In the genomic region with DNA sequence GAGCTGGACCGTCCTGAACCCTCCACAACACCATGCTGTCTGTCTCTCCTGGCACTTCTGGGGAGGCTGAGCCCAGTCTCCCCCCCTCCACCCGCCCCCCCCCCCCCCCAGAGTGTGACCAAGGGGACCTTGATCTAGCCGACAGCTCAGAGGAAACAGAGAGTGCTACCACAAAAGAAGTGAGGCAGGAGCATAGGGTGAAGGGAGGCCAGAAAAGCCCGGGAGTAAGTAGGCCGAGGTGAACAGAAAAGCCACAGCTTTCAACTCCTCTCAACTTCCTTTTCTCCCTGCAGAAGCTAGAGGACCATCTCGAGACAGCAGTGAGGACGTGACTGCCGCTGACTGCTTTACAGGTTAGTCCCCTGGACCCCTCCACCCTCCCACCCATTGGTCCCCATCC, we compare ENCODE assay signal across 15 mouse cellular contexts. TPM values are rescaled to one million over a fixed set of nuclear protein-coding genes. Genes with fewer than 3 reads are reported as not detected.
DNase-seq lines count a peak whose midpoint lies in the region; ATAC-seq and TF ChIP-seq lines count a peak whose summit lies in the region.
"Had no signal": no experiment of that assay in that cellular context is flagged by ENCODE, and none has a peak within 500 bp of the region (broad histone marks: within the 10 kb centered on the region; RNA-seq: fewer than 3 reads in every experiment).

TSS of gene Adgrg5 (plus strand) at position 290 of the 400 bp plus-strand sequence.

- 56% methylated on average over 7 of the region's 8 CpGs for WGBS in heart, embryonic 13.5 days
- 49% methylated on average over 8 of the region's 8 CpGs for WGBS in stomach, embryonic 15.5 days
- 68% methylated on average over 8 of the region's 8 CpGs for WGBS in stomach, postnatal 0 days
- 50% methylated on average over 8 of the region's 8 CpGs for WGBS in embryonic facial prominence, embryonic 10.5 days
- WGBS in small intestine, adult 2 months: 60% methylated on average over 8 of the region's 8 CpGs

- peak within 1 kb of the TSS; percentile 40; the same call in 1 of the 2 replicates for H3K27ac ChIP-seq in heart, embryonic 13.5 days (replicated peaks)
- H3K27ac ChIP-seq in stomach, embryonic 15.5 days: peak within 1 kb of the TSS; percentile 31; the same call in 1 of the 2 replicates
- no peak within 1 kb of the TSS for H3K27ac ChIP-seq in stomach, postnatal 0 days (replicated peaks)
- 0 out of 2 replicates have a peak within 1 kb of the TSS, but pooled peaks have one; percentile 14 for H3K27ac ChIP-seq in embryonic facial prominence, embryonic 10.5 days (replicated peaks)
- peak within 1 kb of the TSS; percentile 54 for H3K27ac ChIP-seq in small intestine, adult 2 months (ENCODE audit: insufficient read depth, low read depth, low read length)

- no peak for TF ChIP-seq CTCF in stomach, postnatal 0 days (IDR thresholded peaks at IDR 0.05; ENCODE audit: low read depth)
- TF ChIP-seq CTCF in small intestine, adult 2 months (IDR thresholded peaks at IDR 0.05; ENCODE audit: extremely low read depth, insufficient read length, insufficient replicate concordance, low read depth, low read length): no peak

- no peak for DNase-seq in heart, postnatal 10 days
- no peak for DNase-seq in stomach, postnatal 0 days (ENCODE audit: low spot score)
- DNase-seq in embryonic facial prominence, embryonic 10.5 days (ENCODE audit: low spot score): no peak
- DNase-seq in urinary bladder, postnatal 4 days (ENCODE audit: low spot score in 2 of 2): no peak
- DNase-seq in gastrocnemius, adult 18-20 months (ENCODE audit: low spot score): no peak
- DNase-seq: adrenal gland, postnatal 25 days; kidney, adult 8-10 months; layer of hippocampus, adult 9-11 months; lung, postnatal 10 days; midbrain, embryonic 14.5 days had no signal

- no peaks in the 10 kb centered on the region for H3K9me3 ChIP-seq in heart, embryonic 13.5 days
- H3K9me3 ChIP-seq in stomach, embryonic 15.5 days: no peaks in the 10 kb centered on the region
- H3K9me3 ChIP-seq in stomach, postnatal 0 days (ENCODE audit: control insufficient read depth, low read length): no peaks in the 10 kb centered on the region
- no peaks in the 10 kb centered on the region for H3K9me3 ChIP-seq in embryonic facial prominence, embryonic 10.5 days

- peaks cover 23% of the 10 kb centered on the region for H3K4me1 ChIP-seq in heart, embryonic 13.5 days
- peaks cover 10% of the 10 kb centered on the region for H3K4me1 ChIP-seq in stomach, embryonic 15.5 days
- H3K4me1 ChIP-seq in stomach, postnatal 0 days (replicated peaks; ENCODE audit: control insufficient read depth, insufficient read depth): no peaks in the 10 kb centered on the region; the same call in 1 of the 2 replicates
- peaks cover 18% of the 10 kb centered on the region for H3K4me1 ChIP-seq in embryonic facial prominence, embryonic 10.5 days
- peaks cover 7% of the 10 kb centered on the region for H3K4me1 ChIP-seq in small intestine, adult 2 months (ENCODE audit: control insufficient read depth, insufficient read depth, insufficient read length, low read length)

- TF ChIP-seq EP300 in stomach, postnatal 0 days (optimal IDR thresholded peaks at IDR 0.05): no peak

- intact Hi-C loops in heart, postnatal 10 days (cut with DNase I): no loop called here

- no peaks in the 10 kb centered on the region for H3K36me3 ChIP-seq in heart, embryonic 13.5 days
- no peaks in the 10 kb centered on the region for H3K36me3 ChIP-seq in stomach, embryonic 15.5 days
- H3K36me3 ChIP-seq in stomach, postnatal 0 days (ENCODE audit: control insufficient read depth, insufficient read depth, low read length): no peaks in the 10 kb centered on the region
- H3K36me3 ChIP-seq in embryonic facial prominence, embryonic 10.5 days (replicated peaks): no peaks in the 10 kb centered on the region
- H3K36me3 ChIP-seq in small intestine, adult 2 months (ENCODE audit: control insufficient read depth, insufficient read depth, low read length): no peaks in the 10 kb centered on the region

- H3K9ac ChIP-seq in heart, embryonic 13.5 days: peak within 1 kb of the TSS; percentile 33; the same call in 1 of the 2 replicates
- H3K9ac ChIP-seq in stomach, embryonic 15.5 days: no peak within 1 kb of the TSS
- H3K9ac ChIP-seq in stomach, postnatal 0 days (ENCODE audit: low read length): no peak within 1 kb of the TSS

- H3K4me2 ChIP-seq in heart, embryonic 13.5 days: 0 out of 2 replicates have a peak within 1 kb of the TSS, but pooled peaks have one; percentile 18
- H3K4me2 ChIP-seq in stomach, embryonic 15.5 days: peak within 1 kb of the TSS; percentile 8; the same call in 1 of the 2 replicates
- no peak within 1 kb of the TSS for H3K4me2 ChIP-seq in stomach, postnatal 0 days (replicated peaks; ENCODE audit: low read depth)

- no peak for ATAC-seq in heart, embryonic 13.5 days (ENCODE audit: extremely low read depth, insufficient number of reproducible peaks, low FRiP score, low TSS enrichment)
- ATAC-seq in stomach, embryonic 15.5 days (ENCODE audit: insufficient read depth, low FRiP score, low read depth): no peak
- ATAC-seq in stomach, postnatal 0 days (ENCODE audit: low FRiP score, low TSS enrichment): no peak

- H3K27me3 ChIP-seq in heart, embryonic 13.5 days (replicated peaks): no peaks in the 10 kb centered on the region
- no peaks in the 10 kb centered on the region for H3K27me3 ChIP-seq in stomach, embryonic 15.5 days (replicated peaks)
- no peaks in the 10 kb centered on the region for H3K27me3 ChIP-seq in stomach, postnatal 0 days (ENCODE audit: control insufficient read depth, insufficient read depth, low read length)
- peaks cover 11% of the 10 kb centered on the region; the same call in 1 of the 2 replicates for H3K27me3 ChIP-seq in embryonic facial prominence, embryonic 10.5 days (replicated peaks; ENCODE audit: low read depth, poor library complexity, severe bottlenecking)
- no peaks in the 10 kb centered on the region for H3K27me3 ChIP-seq in small intestine, adult 2 months (ENCODE audit: control insufficient read depth, insufficient read depth, low read length)

- no peak within 1 kb of the TSS for H3K4me3 ChIP-seq in heart, embryonic 13.5 days
- no peak within 1 kb of the TSS for H3K4me3 ChIP-seq in stomach, embryonic 15.5 days (replicated peaks)
- no peak within 1 kb of the TSS for H3K4me3 ChIP-seq in stomach, postnatal 0 days (ENCODE audit: low read depth, low read length)
- H3K4me3 ChIP-seq in embryonic facial prominence, embryonic 10.5 days: no peak within 1 kb of the TSS
- H3K4me3 ChIP-seq in small intestine, adult 2 months (ENCODE audit: low read depth, low read length): peak within 1 kb of the TSS; percentile 48

- TF ChIP-seq POLR2A in small intestine, adult 2 months (IDR thresholded peaks at IDR 0.05; ENCODE audit: low read depth, low read length): no peak

RNA-seq across cellular contexts. Expression of gene Adgrg5, which starts in this region (rescaled TPM):
- 0.18 and 0.32 TPM in 2 replicates for polyA plus RNA-seq in heart, embryonic 13.5 days (2015; fragmentation: Nextera tagmentation; extraction: Ambion mirVana)
- total RNA-seq in heart, postnatal 10 days (2021): under 1 TPM; 0.31 to 0.42 TPM
- polyA plus RNA-seq in stomach, embryonic 15.5 days (2015; fragmentation: Nextera tagmentation; extraction: Ambion mirVana): 0.59 and 0.65 TPM in 2 replicates
- polyA plus RNA-seq in stomach, postnatal 0 days (2015; fragmentation: Nextera tagmentation; extraction: Ambion mirVana): 0.15 and 0.27 TPM in 2 replicates
- 0.30 and 0.51 TPM in 2 replicates for polyA plus RNA-seq in embryonic facial prominence, embryonic 10.5 days (2016; fragmentation: Nextera tagmentation; extraction: Ambion mirVana)
- polyA plus RNA-seq in small intestine, adult 2 months (2012; rRNA removed): 10.2 and 15.4 TPM in 2 replicates
- not detected for total RNA-seq in gastrocnemius, adult 18-20 months (2021)
- total RNA-seq: hematopoietic stem cell, adult 5-6 weeks; left cerebral cortex, postnatal 36 days had no signal
